Mouse (Mus musculus) kidney, embryonic 15.5 days (tissue): Measurements from ENCODE around the gene Traf4. TPM values are rescaled to one million over a fixed set of nuclear protein-coding genes. Genes with fewer than 3 reads are reported as not detected.

Source experiments
- ATAC-seq: fragments of 200-750 bp; cut with Nextera tagmentation; replicated peaks from 2 replicates; pipeline ENCODE4 v1.8.0; 2017; ENCODE audit warnings: moderate TSS enrichment; ENCODE audit not compliant: low FRiP score
- H3K27ac ChIP-seq: fragments of 300-500 bp; sonication (generic); 2 replicates; pipeline ENCODE4 v1.5.1; 2015; ENCODE audit warnings: mild to moderate bottlenecking, inconsistent platforms
- H3K27me3 ChIP-seq: fragments of 300-500 bp; sonication (generic); 2 replicates; pipeline ENCODE4 v1.6.1; 2015; ENCODE audit warnings: inconsistent platforms
- H3K36me3 ChIP-seq: fragments of 300-500 bp; sonication (generic); 2 replicates; pipeline ENCODE4 v1.6.1; 2015; ENCODE audit warnings: inconsistent platforms
- H3K4me1 ChIP-seq: fragments of 300-500 bp; sonication (generic); 2 replicates; pipeline ENCODE4 v1.6.1; 2015; ENCODE audit warnings: inconsistent platforms
- H3K4me2 ChIP-seq: fragments of 300-500 bp; sonication (generic); 2 replicates; pipeline ENCODE4 v1.6.1; 2015; ENCODE audit warnings: moderate library complexity, mild to moderate bottlenecking, inconsistent platforms
- H3K4me3 ChIP-seq: fragments of 300-500 bp; sonication (generic); replicated peaks from 2 replicates; pipeline ENCODE4 v1.5.1; 2015; ENCODE audit warnings: mild to moderate bottlenecking, inconsistent platforms
- H3K9ac ChIP-seq: fragments of 300-500 bp; sonication (generic); 2 replicates; pipeline ENCODE4 v1.6.1; 2015; ENCODE audit warnings: mild to moderate bottlenecking, inconsistent platforms
- H3K9me3 ChIP-seq: fragments of 300-500 bp; sonication (generic); replicated peaks from 2 replicates; pipeline ENCODE4 v1.6.1; 2016; ENCODE audit warnings: inconsistent platforms
- WGBS: fragments of 180-500 bp; shearing (Covaris S2); methylation state at CpG from one replicate; pipeline ENCODE4 v1.1.7; 2015; ENCODE audit warnings: mixed read lengths; 5-methylcytosine and 5-hydroxymethylcytosine counted together
- polyA plus RNA-seq: library from polyadenylated mRNA; unstranded; fragments of >200 nt; fragmentation: Nextera tagmentation; extraction: Ambion mirVana; gene quantifications from 2 replicates; pipeline ENCODE4 v1.2.1, GENCODE M21; 2015

Traf4 gene
- polyA plus RNA-seq, 1 experiment from 2014 or later = 99.5 TPM

DNA sequence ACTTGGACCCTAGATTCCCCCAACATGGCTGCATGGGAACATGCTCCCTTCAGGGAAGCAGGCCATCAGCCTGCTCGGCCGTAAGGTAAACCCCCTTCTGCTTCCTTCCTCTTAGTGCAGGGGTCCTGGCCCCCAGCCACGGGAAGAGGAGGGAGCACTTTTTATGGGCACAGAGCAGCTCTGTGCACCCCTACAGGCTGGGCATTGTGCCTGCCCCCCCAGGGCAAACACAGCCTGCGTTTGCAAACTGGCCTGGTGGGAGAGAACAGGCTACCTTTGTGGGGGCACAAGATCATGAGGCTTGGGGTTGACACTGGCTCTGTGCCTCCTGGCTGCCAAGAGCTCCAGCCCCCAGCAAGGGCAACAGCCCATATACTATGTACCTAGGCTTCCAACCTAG is 3.4 kb downstream of the Traf4 start:
- no peaks in the 10 kb centered on the region for H3K27me3 ChIP-seq
- H3K9ac ChIP-seq = peak overlapping the region; percentile 100; the same call in 1 of the 2 replicates
- H3K9me3 ChIP-seq = no peaks in the 10 kb centered on the region
- 44% methylated on average over 4 of the region's 4 CpGs for WGBS
- no peak for ATAC-seq
- H3K4me3 ChIP-seq = peak overlapping the region; percentile 100; the same call in 1 of the 2 replicates
- peak overlapping the region; percentile 88 for H3K4me2 ChIP-seq
- peak overlapping the region; percentile 96 for H3K27ac ChIP-seq
- peaks cover 62% of the 10 kb centered on the region for H3K36me3 ChIP-seq
- H3K4me1 ChIP-seq = peaks cover 67% of the 10 kb centered on the region

DNA sequence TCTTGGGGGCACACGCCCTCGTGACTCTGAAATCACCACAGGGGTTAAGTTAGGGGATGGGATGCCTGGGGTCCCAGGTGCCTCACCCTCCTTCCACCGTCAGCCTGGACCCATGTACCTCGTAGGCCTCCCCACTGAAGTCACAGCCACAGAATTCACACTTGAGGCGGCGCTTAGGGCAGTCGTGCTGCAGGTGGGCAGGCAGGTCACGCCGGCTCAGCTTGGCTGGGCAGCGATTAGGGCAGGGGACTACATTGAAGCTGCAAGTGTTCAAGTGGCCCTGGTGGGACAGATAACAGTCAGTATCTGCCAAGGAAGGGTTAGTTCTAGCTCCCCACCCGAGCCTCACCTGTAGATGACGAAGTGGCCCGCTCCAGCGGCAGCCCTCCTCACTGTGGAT is 4.2 kb downstream of the Traf4 start:
- Histone ChIP-seq H3K9me3 (no peaks in the 10 kb centered on the region), H3K4me3 (no peak overlapping the region), H3K27me3 (no peaks in the 10 kb centered on the region), H3K4me2 (no peak overlapping the region), H3K27ac (peak overlapping the region; percentile 96; the same call in 1 of the 2 replicates), H3K36me3 (peaks cover 70% of the 10 kb centered on the region), H3K4me1 (peaks cover 62% of the 10 kb centered on the region), H3K9ac (no peak overlapping the region)
- WGBS = 86% methylated on average over 14 of the region's 14 CpGs
- ATAC-seq = no peak

DNA sequence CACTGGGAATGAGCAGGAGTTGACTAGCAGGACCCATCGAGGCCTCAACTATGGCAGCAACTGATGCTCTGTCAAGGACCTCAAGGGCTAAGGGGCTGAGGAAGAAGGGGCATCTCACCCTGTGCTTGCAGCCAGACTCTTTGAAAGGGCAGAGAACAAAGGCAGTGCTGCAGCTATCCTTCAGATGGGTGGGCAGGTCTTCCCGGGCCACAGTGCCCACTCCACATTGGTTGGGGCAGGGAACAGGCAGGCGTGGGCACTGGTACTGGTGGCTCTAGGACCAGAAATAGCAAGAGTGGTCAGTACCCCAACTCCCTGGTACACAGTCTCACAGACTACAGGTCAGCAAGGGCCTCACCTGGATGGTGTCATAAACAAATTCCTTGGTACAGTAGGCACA is 4.7 kb downstream of the Traf4 start:
- no peak overlapping the region for H3K4me2 ChIP-seq
- H3K27me3 ChIP-seq = no peaks in the 10 kb centered on the region
- no peak overlapping the region for H3K9ac ChIP-seq
- 88% methylated on average over 3 of the region's 3 CpGs for WGBS
- 0 out of 2 replicates have a peak overlapping the region, but pooled peaks have one; percentile 41 for H3K27ac ChIP-seq
- no peaks in the 10 kb centered on the region for H3K9me3 ChIP-seq
- H3K4me1 ChIP-seq = peaks cover 57% of the 10 kb centered on the region
- H3K4me3 ChIP-seq = no peak overlapping the region
- H3K36me3 ChIP-seq = peaks cover 75% of the 10 kb centered on the region
- ATAC-seq = no peak

DNA sequence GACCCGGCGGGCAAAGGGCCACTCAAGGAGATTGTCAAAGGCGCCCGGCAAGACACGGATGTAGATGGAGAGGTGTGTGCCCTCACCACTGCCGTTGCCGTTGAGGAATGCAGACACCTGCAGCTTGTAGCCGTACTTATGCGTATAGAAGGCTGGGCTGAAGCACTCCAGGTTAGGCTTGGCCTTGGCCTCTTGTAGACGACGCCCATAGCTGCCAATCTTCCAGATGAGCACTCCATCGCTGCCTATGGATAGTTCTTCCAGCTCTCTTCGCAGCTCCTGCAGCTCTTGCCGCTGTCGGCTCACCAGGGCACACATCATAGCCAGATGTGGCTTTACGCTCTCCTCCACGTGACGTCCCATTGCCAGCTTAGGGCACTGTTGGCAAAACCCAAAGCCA is 5.2 kb downstream of the Traf4 start:
- 86% methylated on average over 18 of the region's 18 CpGs for WGBS
- Histone ChIP-seq H3K9ac (no peak overlapping the region), H3K4me1 (peaks cover 55% of the 10 kb centered on the region), H3K4me2 (no peak overlapping the region), H3K27me3 (no peaks in the 10 kb centered on the region), H3K4me3 (no peak overlapping the region), H3K27ac (peak overlapping the region; percentile 60; the same call in 1 of the 2 replicates), H3K9me3 (no peaks in the 10 kb centered on the region), H3K36me3 (peaks cover 80% of the 10 kb centered on the region)
- ATAC-seq = no peak

DNA sequence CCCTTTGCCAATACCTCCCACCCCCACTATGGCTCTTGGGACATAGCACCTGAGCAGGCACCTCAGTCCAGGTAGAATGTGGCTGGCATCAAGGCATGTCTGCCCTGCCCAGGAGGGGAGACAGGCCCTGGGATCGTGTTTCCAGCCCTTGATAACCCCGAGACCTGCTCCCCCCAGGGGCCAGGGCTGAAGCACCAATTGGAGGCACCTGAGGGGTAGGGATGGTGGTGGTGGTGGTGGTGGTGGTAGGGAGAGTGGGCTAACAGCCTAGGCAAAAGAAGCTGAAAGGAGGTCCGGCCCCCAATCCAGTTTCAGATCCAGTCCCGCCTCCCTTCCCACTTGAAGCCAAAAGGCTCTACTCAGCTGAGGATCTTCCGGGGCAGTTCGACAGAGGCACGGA is 5.8 kb downstream of the Traf4 start:
- H3K4me1 ChIP-seq = peaks cover 55% of the 10 kb centered on the region
- H3K9ac ChIP-seq = no peak overlapping the region
- H3K36me3 ChIP-seq = peaks cover 86% of the 10 kb centered on the region
- no peak for ATAC-seq
- no peak overlapping the region for H3K4me3 ChIP-seq
- 72% methylated on average over 7 of the region's 7 CpGs for WGBS
- no peaks in the 10 kb centered on the region for H3K27me3 ChIP-seq
- H3K9me3 ChIP-seq = no peaks in the 10 kb centered on the region
- H3K27ac ChIP-seq = peak overlapping the region; percentile 60
- H3K4me2 ChIP-seq = 0 out of 2 replicates have a peak overlapping the region, but pooled peaks have one; percentile 7

DNA sequence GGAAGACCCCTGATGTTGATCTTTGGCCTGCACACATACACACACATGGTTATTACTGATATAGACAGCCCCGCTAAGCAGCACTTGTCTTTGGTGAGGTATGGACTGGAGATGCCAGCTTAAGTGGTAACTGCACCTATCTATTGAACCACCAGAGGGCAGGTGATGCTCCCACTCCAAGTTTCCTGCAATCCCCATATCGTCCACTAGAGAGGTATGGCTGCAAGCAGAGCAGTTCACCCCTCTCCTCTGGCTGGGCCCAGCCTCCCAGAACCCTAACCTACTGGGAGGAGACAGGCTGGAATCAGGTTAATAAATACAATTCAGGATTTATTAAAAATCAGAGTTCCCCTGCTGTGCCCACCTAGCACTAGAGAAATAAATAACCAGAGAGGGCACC is 6.3 kb downstream of the Traf4 start:
- Histone ChIP-seq H3K27ac (peak overlapping the region; percentile 60), H3K27me3 (no peaks in the 10 kb centered on the region), H3K4me1 (peaks cover 55% of the 10 kb centered on the region), H3K9me3 (no peaks in the 10 kb centered on the region), H3K4me2 (0 out of 2 replicates have a peak overlapping the region, but pooled peaks have one; percentile 7), H3K4me3 (no peak overlapping the region), H3K9ac (no peak overlapping the region), H3K36me3 (peaks cover 91% of the 10 kb centered on the region)
- 0 out of 2 replicates have a peak, but pooled peaks have one; percentile 26 for ATAC-seq
- 33% methylated on average over 2 of the region's 2 CpGs for WGBS

DNA sequence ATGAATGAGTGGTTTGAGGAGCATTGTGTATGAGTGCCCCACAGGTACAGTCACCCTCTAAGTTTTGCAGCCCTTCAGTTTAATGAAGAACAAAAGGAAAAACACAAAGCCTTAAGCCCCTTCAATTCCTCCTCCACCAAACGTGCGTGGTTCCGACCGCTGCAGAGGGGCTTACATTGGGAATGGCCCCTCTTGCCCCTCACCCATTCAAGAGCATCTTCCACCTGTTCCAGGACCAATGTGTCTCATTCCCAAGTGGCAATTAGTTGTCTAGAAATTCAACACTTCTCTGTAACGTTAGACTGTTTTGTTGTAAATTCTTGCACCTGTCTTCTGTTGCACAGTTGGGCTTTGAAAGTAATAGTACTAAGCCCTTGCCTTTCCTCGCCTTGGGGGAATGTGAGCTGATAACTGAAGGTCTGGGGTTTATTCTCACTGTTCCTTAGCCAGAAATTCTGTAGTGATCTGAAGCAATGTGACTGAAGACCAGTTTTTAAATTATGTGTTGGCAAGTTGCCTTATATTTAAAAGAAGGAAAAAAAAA is 9.2 kb downstream of the Traf4 start:
- WGBS = 57% methylated on average over 6 of the region's 6 CpGs
- no peaks in the 10 kb centered on the region for H3K9me3 ChIP-seq
- peaks cover 94% of the 10 kb centered on the region for H3K36me3 ChIP-seq
- H3K4me1 ChIP-seq = peaks cover 42% of the 10 kb centered on the region
- peak overlapping the region; percentile 37; the same call in 1 of the 2 replicates for H3K27ac ChIP-seq
- no peak overlapping the region for H3K9ac ChIP-seq
- H3K4me3 ChIP-seq = no peak overlapping the region
- no peak for ATAC-seq
- H3K27me3 ChIP-seq = no peaks in the 10 kb centered on the region
- H3K4me2 ChIP-seq = no peak overlapping the region

DNA sequence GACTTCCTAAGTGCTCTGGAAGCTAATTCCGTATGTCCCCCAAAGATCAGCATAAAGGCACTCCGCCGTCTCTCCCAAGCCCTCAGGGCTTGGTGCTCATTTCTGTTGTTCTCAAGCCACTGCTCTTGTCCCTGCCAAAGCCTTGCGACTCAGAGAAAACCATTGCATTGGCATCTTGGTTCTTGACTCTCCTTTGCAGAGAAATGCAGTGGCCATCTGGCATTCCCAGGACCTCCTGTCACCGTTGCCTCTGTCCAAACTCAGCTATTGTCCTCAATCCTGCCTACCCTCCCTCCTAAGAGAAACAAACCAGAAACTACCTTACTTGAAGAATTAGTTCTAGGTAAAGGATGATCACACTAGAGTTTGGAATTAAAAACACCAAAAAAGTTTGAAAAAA is 9.7 kb downstream of the Traf4 start:
- 85% methylated on average over 5 of the region's 5 CpGs for WGBS
- Histone ChIP-seq H3K9me3 (no peaks in the 10 kb centered on the region), H3K4me3 (no peak overlapping the region), H3K4me1 (peaks cover 37% of the 10 kb centered on the region), H3K36me3 (peaks cover 94% of the 10 kb centered on the region), H3K4me2 (no peak overlapping the region), H3K27me3 (no peaks in the 10 kb centered on the region), H3K9ac (no peak overlapping the region), H3K27ac (peak overlapping the region; percentile 37; the same call in 1 of the 2 replicates)
- no peak for ATAC-seq

DNA sequence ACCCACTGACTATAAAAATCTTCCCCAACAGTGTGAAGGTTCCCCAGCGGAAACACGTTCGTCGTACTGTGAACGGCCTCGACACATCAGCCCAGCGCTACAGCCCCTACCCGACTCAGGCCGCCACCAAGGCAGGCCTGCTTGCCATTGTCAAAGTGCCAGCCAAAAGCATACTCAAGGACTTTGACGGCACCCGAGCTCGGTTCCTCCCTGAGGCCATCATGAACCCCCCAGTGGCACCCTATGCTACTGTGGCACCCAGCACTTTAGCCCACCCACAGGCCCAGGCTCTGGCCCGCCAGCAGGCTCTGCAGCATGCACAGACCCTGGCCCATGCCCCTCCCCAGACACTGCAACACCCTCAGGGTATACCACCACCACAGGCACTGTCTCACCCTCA is 11.6 kb downstream of the Traf4 start:
- 90% methylated on average over 13 of the region's 13 CpGs for WGBS
- Histone ChIP-seq H3K36me3 (peaks cover 94% of the 10 kb centered on the region), H3K27ac (no peak overlapping the region)

DNA sequence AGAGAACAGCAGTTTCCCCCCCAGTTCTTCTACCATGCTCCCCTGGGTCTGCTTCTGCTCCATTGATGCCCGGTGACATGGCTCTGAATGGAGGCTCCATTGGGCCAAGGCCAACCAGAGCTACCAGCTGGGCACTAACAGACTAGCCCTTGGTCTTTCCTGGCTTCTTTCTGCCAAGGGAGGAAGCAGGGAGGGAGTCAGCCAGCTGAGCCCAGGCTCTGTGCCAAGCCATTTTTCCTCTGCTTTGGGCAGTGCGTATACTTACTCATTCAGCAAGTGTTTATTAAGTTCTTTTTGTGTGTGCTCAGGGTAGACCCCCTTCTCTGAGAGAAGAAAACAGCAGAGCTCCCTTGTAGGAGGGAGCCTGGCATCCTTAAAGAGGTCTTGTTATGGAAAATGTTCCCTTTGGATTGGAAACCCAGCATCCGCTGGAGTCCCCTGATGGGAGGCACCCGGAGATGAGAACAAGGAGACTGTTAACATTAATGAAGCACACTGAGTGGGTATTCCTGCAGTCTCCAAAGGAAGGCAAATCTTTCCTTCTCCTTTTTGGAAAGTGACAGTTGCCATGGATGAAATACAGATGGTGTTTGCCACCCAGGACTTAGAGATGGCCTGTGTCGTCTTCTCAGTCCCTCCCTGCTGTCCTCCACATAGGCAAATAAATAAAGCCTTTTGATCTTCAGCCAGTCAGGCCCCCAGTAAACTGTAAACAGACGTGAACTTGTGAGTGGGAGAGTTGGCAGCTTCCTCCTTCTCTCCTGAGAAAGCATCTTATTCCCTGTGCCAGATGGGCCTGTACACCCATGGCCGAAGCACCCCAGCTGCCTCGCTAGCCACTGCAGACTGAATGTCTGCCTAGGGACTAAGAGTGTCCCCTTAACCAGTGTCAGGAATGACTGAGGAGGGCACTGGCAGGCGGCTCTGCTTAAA is 12.8 kb downstream of the Traf4 start:
- Histone ChIP-seq H3K9me3 (no peaks in the 10 kb centered on the region), H3K4me2 (no peak overlapping the region), H3K9ac (no peak overlapping the region), H3K4me3 (no peak overlapping the region), H3K4me1 (peaks cover 18% of the 10 kb centered on the region; the same call in 1 of the 2 replicates), H3K36me3 (peaks cover 93% of the 10 kb centered on the region), H3K27ac (peak overlapping the region; percentile 39), H3K27me3 (no peaks in the 10 kb centered on the region)
- 62% methylated on average over 9 of the region's 9 CpGs for WGBS
- no peak for ATAC-seq

More for the DNA sequence above, 11.6 kb downstream of the Traf4 start:
- Histone ChIP-seq H3K9me3 (no peaks in the 10 kb centered on the region), H3K9ac (no peak overlapping the region), H3K4me3 (no peak overlapping the region), H3K4me1 (peaks cover 21% of the 10 kb centered on the region; the same call in 1 of the 2 replicates), H3K27me3 (no peaks in the 10 kb centered on the region), H3K4me2 (no peak overlapping the region)
- no peak; the same call in 1 of the 2 replicates for ATAC-seq

DNA sequence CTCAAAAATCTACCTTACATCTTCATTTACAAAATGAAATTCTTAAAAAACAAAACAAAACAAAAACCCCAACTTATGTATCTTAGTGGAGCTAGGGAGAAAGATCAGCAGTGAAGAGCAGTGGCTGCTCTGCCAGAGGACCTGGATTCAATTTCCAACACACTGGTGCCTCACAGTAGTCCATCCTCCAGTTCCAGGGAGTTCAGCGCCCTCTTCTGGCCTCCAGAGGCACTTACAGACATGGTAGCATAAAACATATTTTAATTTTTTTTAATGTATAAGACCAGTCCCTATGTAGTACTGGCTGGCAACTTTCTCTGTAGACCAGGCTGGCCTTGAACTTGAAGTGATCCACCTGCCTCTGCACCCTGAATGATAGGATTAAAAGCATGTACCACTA is 14.2 kb downstream of the Traf4 start:
- H3K27ac ChIP-seq = no peak overlapping the region
- H3K4me3 ChIP-seq = no peak overlapping the region
- peaks cover 14% of the 10 kb centered on the region; the same call in 1 of the 2 replicates for H3K4me1 ChIP-seq
- ATAC-seq = no peak
- no peak overlapping the region for H3K9ac ChIP-seq
- no peak overlapping the region for H3K4me2 ChIP-seq
- no peaks in the 10 kb centered on the region for H3K27me3 ChIP-seq
- peaks cover 91% of the 10 kb centered on the region for H3K36me3 ChIP-seq
- no peaks in the 10 kb centered on the region for H3K9me3 ChIP-seq
- WGBS = 35% methylated on average over 1 of the region's 1 CpGs
